Mouse (Mus musculus) limb, embryonic 14.5 days (tissue): ENCODE data around the gene 4930519G04Rik. TPM values are rescaled to one million over a fixed set of nuclear protein-coding genes. Genes with fewer than 3 reads are reported as not detected.

Experiments used
- ATAC-seq: fragments of 200-750 bp; cut with Nextera tagmentation; 2 replicates; pipeline ENCODE4 v1.8.0; 2017; ENCODE audit warnings: low read depth, moderate number of reproducible peaks, moderate TSS enrichment; ENCODE audit not compliant: low FRiP score
- DNase-seq: peaks from one replicate; pipeline ENCODE4 v3.0.0-alpha.2; 2015; ENCODE audit warnings: low spot score
- H3K27ac ChIP-seq: fragments of 300-500 bp; sonication (generic); replicated peaks from 2 replicates; pipeline ENCODE4 v1.5.1; 2014; ENCODE audit warnings: low read depth, mild to moderate bottlenecking, low read length, moderate library complexity, mixed read lengths
- H3K27me3 ChIP-seq: fragments of 300-500 bp; sonication (generic); 2 replicates; pipeline ENCODE4 v1.6.1; 2014; ENCODE audit warnings: low read length, mixed read lengths; ENCODE audit not compliant: control insufficient read depth, insufficient read depth
- H3K36me3 ChIP-seq: fragments of 300-500 bp; sonication (generic); 2 replicates; pipeline ENCODE4 v1.6.1; 2014; ENCODE audit warnings: mild to moderate bottlenecking, low read length, moderate library complexity, mixed read lengths; ENCODE audit not compliant: control insufficient read depth, insufficient read depth
- H3K4me1 ChIP-seq: fragments of 300-500 bp; sonication (generic); 2 replicates; pipeline ENCODE4 v1.6.1; 2014; ENCODE audit warnings: antibody characterized with exemption, low read length, mixed read lengths; ENCODE audit not compliant: control insufficient read depth, insufficient read depth
- H3K4me2 ChIP-seq: fragments of 300-500 bp; sonication (generic); replicated peaks from 2 replicates; pipeline ENCODE4 v1.6.1; 2014; ENCODE audit warnings: low read depth, mild to moderate bottlenecking, low read length, moderate library complexity; ENCODE audit not compliant: severe bottlenecking
- H3K4me3 ChIP-seq: fragments of 300-500 bp; sonication (generic); replicated peaks from 2 replicates; pipeline ENCODE4 v1.5.1; 2014; ENCODE audit warnings: low read length
- H3K9ac ChIP-seq: fragments of 300-500 bp; sonication (generic); 2 replicates; pipeline ENCODE4 v1.6.1; 2014; ENCODE audit warnings: mild to moderate bottlenecking, low read depth, low read length, moderate library complexity; ENCODE audit not compliant: severe bottlenecking
- H3K9me3 ChIP-seq: fragments of 300-500 bp; sonication (generic); 2 replicates; pipeline ENCODE4 v1.6.1; 2016; ENCODE audit warnings: low read length; ENCODE audit not compliant: control insufficient read depth
- POLR2A ChIP-seq: fragments of 200-500 bp; IDR thresholded peaks from 2 replicates; pipeline ENCODE4 v1.8.0; 2012; ENCODE audit warnings: inconsistent platforms, mild to moderate bottlenecking, moderate library complexity, borderline replicate concordance; ENCODE audit not compliant: insufficient read depth, insufficient read length; ENCODE audit errors: extremely low read depth
- WGBS: fragments of 180-500 bp; shearing (Covaris S2); extraction: QIAGEN DNeasy Blood & Tissue Kit; methylation state at CpG from one replicate; pipeline ENCODE4 v1.1.7; 2014; 5-methylcytosine and 5-hydroxymethylcytosine counted together
- polyA plus RNA-seq, 2 experiments: library from polyadenylated mRNA; depleted of rRNA in 1 of 2; stranded (reverse) in 1 of 2; unstranded in 1 of 2; fragments of >200 nt; fragmentation: Nextera tagmentation in 1 of 2; extraction: Ambion mirVana in 1 of 2; gene quantifications; 2 replicates each; pipeline versions ENCODE4 v1.2.1 to v1.2.3; 2012 to 2014

Gene 4930519G04Rik
- polyA plus RNA-seq, 2 experiments, result not detected

DNA sequence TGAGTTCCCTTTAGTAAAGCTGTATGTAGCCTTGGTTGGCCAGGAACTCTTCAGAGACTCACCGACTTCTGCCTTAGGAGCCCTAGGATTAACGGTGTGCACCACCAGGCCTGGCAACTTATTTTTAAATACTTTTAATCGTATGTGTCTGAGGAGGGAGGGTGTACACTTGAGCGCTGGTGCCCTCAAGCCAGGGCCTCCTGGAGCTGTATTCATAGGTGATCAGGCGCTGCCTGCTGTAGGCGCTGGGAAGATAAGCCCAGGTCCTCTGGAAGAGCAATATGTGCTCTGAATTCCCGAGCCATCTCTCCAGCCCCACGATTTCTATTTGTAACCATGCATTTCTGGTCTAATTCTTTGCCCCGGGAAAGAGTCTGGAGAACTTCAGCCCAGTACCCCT is 46.4 kb upstream of the 4930519G04Rik start:
- 41% methylated on average over 9 of the region's 9 CpGs for WGBS
- Histone ChIP-seq H3K27ac (peak overlapping the region; percentile 61), H3K9ac (no peak overlapping the region), H3K36me3 (peaks cover 39% of the 10 kb centered on the region), H3K27me3 (no peaks in the 10 kb centered on the region), H3K4me3 (no peak overlapping the region), H3K9me3 (no peaks in the 10 kb centered on the region), H3K4me1 (peaks cover 17% of the 10 kb centered on the region), H3K4me2 (no peak overlapping the region)
- no peak for TF ChIP-seq POLR2A
- ATAC-seq (no peak), DNase-seq (no peak)

- TF ChIP-seq POLR2A, result no peak
- Histone ChIP-seq H3K4me3 (no peak overlapping the region), H3K27ac (peak overlapping the region; percentile 61), H3K9ac (no peak overlapping the region), H3K27me3 (no peaks in the 10 kb centered on the region), H3K4me1 (peaks cover 17% of the 10 kb centered on the region), H3K36me3 (peaks cover 36% of the 10 kb centered on the region), H3K4me2 (no peak overlapping the region), H3K9me3 (no peaks in the 10 kb centered on the region)
- no peak; the same call in 1 of the 2 replicates for ATAC-seq
- 18% methylated on average over 8 of the region's 8 CpGs for WGBS
- peak; percentile 20 for DNase-seq
Measured at GRCm38 (mm10) chr5:114807468-114807867, 46.0 kb upstream of the 4930519G04Rik start.

- no peak overlapping the region for H3K27ac ChIP-seq
- TF ChIP-seq POLR2A, result no peak
- peaks cover 17% of the 10 kb centered on the region for H3K4me1 ChIP-seq
- ATAC-seq (no peak), DNase-seq (no peak)
- 35% methylated on average over 6 of the region's 6 CpGs for WGBS
- H3K4me3 ChIP-seq, result no peak overlapping the region
- no peak overlapping the region for H3K9ac ChIP-seq
- no peaks in the 10 kb centered on the region for H3K27me3 ChIP-seq
- H3K9me3 ChIP-seq, result no peaks in the 10 kb centered on the region
- peaks cover 32% of the 10 kb centered on the region for H3K36me3 ChIP-seq
- H3K4me2 ChIP-seq, result no peak overlapping the region
Measured at GRCm38 (mm10) chr5:114807893-114808292, 45.6 kb upstream of the 4930519G04Rik start.

DNA sequence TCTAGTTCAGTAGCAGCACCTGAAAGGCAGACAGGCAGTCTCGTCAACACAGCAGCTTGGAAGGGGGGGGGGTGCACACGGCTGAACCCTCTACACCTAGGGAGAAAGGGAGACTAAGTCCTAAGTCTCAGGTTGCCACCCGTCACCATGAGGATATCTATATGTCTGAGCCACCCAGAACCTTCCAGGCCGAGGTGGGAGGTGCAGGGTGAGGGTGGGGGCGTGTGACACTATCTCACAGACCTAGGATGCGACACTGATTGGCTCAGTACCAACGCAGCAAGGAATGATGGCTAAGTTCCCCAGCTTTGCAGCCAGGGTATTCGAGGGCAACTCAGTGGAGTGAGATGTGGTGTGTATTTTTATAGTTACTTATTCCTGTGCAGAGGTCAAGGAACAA is 45.1 kb upstream of the 4930519G04Rik start:
- no peak for TF ChIP-seq POLR2A
- H3K27me3 ChIP-seq, result no peaks in the 10 kb centered on the region
- peaks cover 17% of the 10 kb centered on the region for H3K4me1 ChIP-seq
- ATAC-seq (no peak), DNase-seq (no peak)
- 64% methylated on average over 8 of the region's 8 CpGs for WGBS
- H3K9me3 ChIP-seq, result no peaks in the 10 kb centered on the region
- H3K27ac ChIP-seq, result no peak overlapping the region
- H3K4me3 ChIP-seq, result no peak overlapping the region
- H3K9ac ChIP-seq, result no peak overlapping the region
- no peak overlapping the region for H3K4me2 ChIP-seq
- peaks cover 29% of the 10 kb centered on the region for H3K36me3 ChIP-seq

GRCm38 (mm10) chr5:114809181-114809756 is 44.2 kb upstream of the 4930519G04Rik start:
- no peak for TF ChIP-seq POLR2A
- Histone ChIP-seq H3K9me3 (no peaks in the 10 kb centered on the region), H3K4me1 (peaks cover 17% of the 10 kb centered on the region), H3K4me3 (no peak overlapping the region), H3K27ac (no peak overlapping the region), H3K27me3 (no peaks in the 10 kb centered on the region), H3K36me3 (peaks cover 26% of the 10 kb centered on the region), H3K9ac (no peak overlapping the region), H3K4me2 (no peak overlapping the region)
- DNase-seq, result no peak
- 76% methylated on average over 10 of the region's 10 CpGs for WGBS
- ATAC-seq, result no peak

- no peak overlapping the region for H3K9ac ChIP-seq
- H3K36me3 ChIP-seq, result peaks cover 21% of the 10 kb centered on the region
- H3K27ac ChIP-seq, result no peak overlapping the region
- DNase-seq (no peak), ATAC-seq (no peak)
- H3K9me3 ChIP-seq, result no peaks in the 10 kb centered on the region
- no peak overlapping the region for H3K4me3 ChIP-seq
- peaks cover 17% of the 10 kb centered on the region for H3K4me1 ChIP-seq
- no peaks in the 10 kb centered on the region for H3K27me3 ChIP-seq
- H3K4me2 ChIP-seq, result no peak overlapping the region
- no peak for TF ChIP-seq POLR2A
- WGBS, result 92% methylated on average over 5 of the region's 5 CpGs
Measured at GRCm38 (mm10) chr5:114809826-114810225, 43.6 kb upstream of the 4930519G04Rik start.
